Mouse (Mus musculus) kidney, embryonic 16.5 days (tissue): ENCODE results near the gene Stag1. TPM values are rescaled to one million over a fixed set of nuclear protein-coding genes. Genes with fewer than 3 reads are reported as not detected.

Experiments
- ATAC-seq: fragments of 200-750 bp; cut with Nextera tagmentation; 2 replicates; pipeline ENCODE4 v1.8.0; 2017; ENCODE audit warnings: moderate TSS enrichment; ENCODE audit not compliant: low FRiP score, low TSS enrichment
- H3K27ac ChIP-seq: fragments of 300-500 bp; sonication (generic); 2 replicates; pipeline ENCODE4 v1.5.1; 2014; ENCODE audit warnings: low read length
- H3K27me3 ChIP-seq: fragments of 300-500 bp; sonication (generic); 2 replicates; pipeline ENCODE4 v1.6.1; 2014; ENCODE audit warnings: low read length, control low read depth, mixed read lengths; ENCODE audit not compliant: insufficient read depth
- H3K36me3 ChIP-seq: fragments of 300-500 bp; sonication (generic); 2 replicates; pipeline ENCODE4 v1.6.1; 2014; ENCODE audit warnings: low read length, control low read depth, mixed read lengths; ENCODE audit not compliant: insufficient read depth
- H3K4me1 ChIP-seq: fragments of 300-500 bp; sonication (generic); 2 replicates; pipeline ENCODE4 v1.6.1; 2014; ENCODE audit warnings: low read length, control low read depth, mixed read lengths; ENCODE audit not compliant: insufficient read depth
- H3K4me2 ChIP-seq: fragments of 300-500 bp; sonication (generic); replicated peaks from 2 replicates; pipeline ENCODE4 v1.6.1; 2014; ENCODE audit warnings: low read depth, low read length
- H3K4me3 ChIP-seq: fragments of 300-500 bp; sonication (generic); 2 replicates; pipeline ENCODE4 v1.5.1; 2014; ENCODE audit warnings: mild to moderate bottlenecking, low read length
- H3K9ac ChIP-seq: fragments of 300-500 bp; sonication (generic); replicated peaks from 2 replicates; pipeline ENCODE4 v1.6.1; 2014; ENCODE audit warnings: low read length
- H3K9me3 ChIP-seq: fragments of 300-500 bp; sonication (generic); 2 replicates; pipeline ENCODE4 v1.6.1; 2016; ENCODE audit warnings: low read length, control low read depth
- WGBS: fragments of 180-500 bp; shearing (Covaris S2); extraction: QIAGEN DNeasy Blood & Tissue Kit; methylation state at CpG from one replicate; pipeline ENCODE4 v1.1.7; 2014; 5-methylcytosine and 5-hydroxymethylcytosine counted together
- polyA plus RNA-seq: library from polyadenylated mRNA; unstranded; fragments of >200 nt; fragmentation: Nextera tagmentation; extraction: Ambion mirVana; gene quantifications from 2 replicates; pipeline ENCODE4 v1.2.1, GENCODE M21; 2015

The Stag1 gene
- polyA plus RNA-seq, 1 experiment from 2014 or later = 32.1 TPM

- Histone ChIP-seq H3K4me2 (no peak overlapping the region), H3K27me3 (no peaks in the 10 kb centered on the region), H3K36me3 (peaks cover 14% of the 10 kb centered on the region; the same call in 1 of the 2 replicates), H3K27ac (no peak overlapping the region), H3K4me1 (no peaks in the 10 kb centered on the region), H3K9ac (no peak overlapping the region), H3K4me3 (no peak overlapping the region), H3K9me3 (no peaks in the 10 kb centered on the region)
- no peak for ATAC-seq
Measured at GRCm38 (mm10) chr9:100910352-100910751, 312.8 kb downstream of the Stag1 start.

DNA sequence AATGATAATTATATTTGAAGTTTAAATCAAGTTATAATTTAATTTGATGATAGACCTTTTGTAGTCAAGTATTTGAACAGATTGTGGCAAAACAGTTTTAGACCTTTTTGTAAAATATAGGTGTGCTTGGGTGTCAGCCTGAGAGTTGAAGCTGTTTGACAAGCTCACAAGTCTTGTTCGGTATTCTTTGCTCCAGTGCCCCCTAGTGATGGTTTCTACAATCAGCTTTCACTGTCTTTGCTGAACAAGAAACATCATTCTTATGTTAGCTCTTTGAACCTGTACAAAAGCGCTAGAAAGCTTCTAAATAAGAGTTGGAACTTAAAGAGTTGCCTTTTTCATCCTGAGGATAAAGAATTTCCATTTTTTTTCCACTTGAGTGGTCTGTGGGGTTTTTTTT, 319.5 kb downstream of the Stag1 start:
- ATAC-seq = no peak
- H3K4me3 ChIP-seq = no peak overlapping the region
- H3K4me2 ChIP-seq = no peak overlapping the region
- 53% methylated on average over 2 of the region's 2 CpGs for WGBS
- H3K27ac ChIP-seq = no peak overlapping the region
- no peak overlapping the region for H3K9ac ChIP-seq
- H3K27me3 ChIP-seq = no peaks in the 10 kb centered on the region
- no peaks in the 10 kb centered on the region for H3K9me3 ChIP-seq
- H3K36me3 ChIP-seq = no peaks in the 10 kb centered on the region
- H3K4me1 ChIP-seq = no peaks in the 10 kb centered on the region

DNA sequence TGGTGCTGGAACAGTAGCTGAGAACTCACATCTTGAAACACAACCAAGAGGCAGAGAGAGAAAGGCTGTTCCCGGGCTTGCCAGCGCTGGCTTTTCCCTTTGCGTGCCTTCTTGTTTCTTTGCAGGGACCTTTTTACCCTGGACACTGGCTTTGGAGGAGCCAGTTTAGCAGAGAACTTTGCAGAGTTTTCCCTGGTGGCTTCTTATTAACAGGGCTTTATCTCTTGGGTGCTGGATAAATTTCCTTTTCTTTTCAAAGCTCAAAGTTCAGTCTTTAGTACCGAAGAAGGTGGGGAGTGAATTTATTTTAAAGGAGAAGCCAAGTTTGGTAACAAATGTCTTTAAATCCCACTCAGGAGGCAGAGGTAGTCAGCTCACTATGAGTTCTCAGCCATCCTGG, 329.0 kb downstream of the Stag1 start:
- no peak overlapping the region for H3K9ac ChIP-seq
- no peak overlapping the region for H3K27ac ChIP-seq
- H3K9me3 ChIP-seq = peaks cover 8% of the 10 kb centered on the region; the same call in 1 of the 2 replicates
- no peak overlapping the region for H3K4me2 ChIP-seq
- no peaks in the 10 kb centered on the region for H3K4me1 ChIP-seq
- WGBS = 95% methylated on average over 4 of the region's 4 CpGs
- peaks cover 14% of the 10 kb centered on the region for H3K36me3 ChIP-seq
- ATAC-seq = no peak
- H3K27me3 ChIP-seq = no peaks in the 10 kb centered on the region
- no peak overlapping the region for H3K4me3 ChIP-seq

DNA sequence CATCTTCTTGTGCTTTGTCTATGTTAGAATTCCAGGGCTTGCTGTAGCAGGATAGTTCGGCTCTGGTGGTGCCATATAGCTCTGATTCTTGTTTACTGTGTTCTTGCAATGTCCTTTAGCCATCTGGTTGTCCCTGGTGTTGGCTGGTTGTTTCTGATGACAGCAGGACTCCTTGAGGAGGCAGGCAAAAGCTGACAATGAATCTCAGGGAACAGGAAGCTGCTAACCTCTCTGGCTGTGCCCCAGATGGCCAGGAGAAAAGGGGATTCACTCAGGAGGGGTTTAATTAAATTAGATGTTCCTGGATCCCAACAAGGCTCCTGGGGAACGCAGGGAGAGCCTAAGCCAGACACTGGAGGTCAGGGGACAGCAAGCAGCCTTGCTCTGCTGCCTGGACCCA, 344.4 kb downstream of the Stag1 start:
- Histone ChIP-seq H3K27ac (no peak overlapping the region), H3K4me3 (no peak overlapping the region), H3K27me3 (no peaks in the 10 kb centered on the region), H3K36me3 (peaks cover 3% of the 10 kb centered on the region), H3K9ac (no peak overlapping the region), H3K4me1 (no peaks in the 10 kb centered on the region), H3K9me3 (no peaks in the 10 kb centered on the region), H3K4me2 (no peak overlapping the region)
- WGBS = 69% methylated on average over 2 of the region's 2 CpGs
- ATAC-seq = no peak

GRCm38 (mm10) chr9:100944677-100945365, 347.2 kb downstream of the Stag1 start:
- Histone ChIP-seq H3K27ac (no peak overlapping the region), H3K27me3 (no peaks in the 10 kb centered on the region), H3K4me2 (no peak overlapping the region), H3K4me1 (no peaks in the 10 kb centered on the region), H3K4me3 (no peak overlapping the region), H3K9me3 (no peaks in the 10 kb centered on the region), H3K9ac (no peak overlapping the region), H3K36me3 (peaks cover 7% of the 10 kb centered on the region)
- 93% methylated on average over 5 of the region's 5 CpGs for WGBS
- no peak for ATAC-seq

GRCm38 (mm10) chr9:100951481-100951880, 353.9 kb downstream of the Stag1 start:
- Histone ChIP-seq H3K36me3 (peaks cover 22% of the 10 kb centered on the region), H3K4me2 (no peak overlapping the region), H3K27ac (no peak overlapping the region), H3K4me1 (no peaks in the 10 kb centered on the region), H3K27me3 (no peaks in the 10 kb centered on the region), H3K9me3 (no peaks in the 10 kb centered on the region), H3K9ac (no peak overlapping the region), H3K4me3 (no peak overlapping the region)
- WGBS = 50% methylated on average over 4 of the region's 4 CpGs
- ATAC-seq = no peak

DNA sequence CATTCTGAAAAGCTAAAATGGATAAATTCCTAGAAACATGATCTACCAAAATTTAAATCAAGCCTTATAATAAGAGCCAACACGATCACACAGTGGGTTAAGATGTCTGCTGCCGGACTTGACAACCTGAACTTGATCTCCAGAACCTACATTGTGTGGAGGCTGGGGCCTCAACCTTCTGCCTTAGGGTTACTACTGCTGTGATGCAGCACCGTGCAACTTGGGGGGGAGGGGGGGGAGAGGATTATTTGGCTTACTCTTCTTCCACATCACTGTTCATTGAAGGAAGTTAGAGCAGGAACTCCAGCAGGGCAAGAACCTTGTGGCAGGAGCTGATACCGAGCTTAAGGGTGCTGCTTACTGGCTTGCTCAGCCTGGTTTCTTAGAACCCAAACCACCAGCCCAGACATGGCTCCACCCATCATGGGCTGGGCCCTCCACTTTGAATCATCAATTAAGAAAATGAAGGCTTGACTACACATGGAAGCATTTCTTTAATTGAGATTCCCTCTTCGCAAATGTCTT, 365.4 kb downstream of the Stag1 start:
- H3K4me1 ChIP-seq = no peaks in the 10 kb centered on the region
- 78% methylated on average over 5 of the region's 5 CpGs for WGBS
- H3K9ac ChIP-seq = no peak overlapping the region
- ATAC-seq = no peak
- H3K4me2 ChIP-seq = no peak overlapping the region
- H3K36me3 ChIP-seq = peaks cover 6% of the 10 kb centered on the region; the same call in 1 of the 2 replicates
- H3K27me3 ChIP-seq = no peaks in the 10 kb centered on the region
- no peak overlapping the region for H3K4me3 ChIP-seq
- H3K9me3 ChIP-seq = no peaks in the 10 kb centered on the region
- no peak overlapping the region for H3K27ac ChIP-seq

GRCm38 (mm10) chr9:100963428-100963912, 365.9 kb downstream of the Stag1 start:
- no peak for ATAC-seq
- Histone ChIP-seq H3K4me3 (no peak overlapping the region), H3K27ac (no peak overlapping the region), H3K9me3 (no peaks in the 10 kb centered on the region), H3K4me2 (no peak overlapping the region), H3K27me3 (no peaks in the 10 kb centered on the region), H3K4me1 (no peaks in the 10 kb centered on the region), H3K36me3 (0 out of 2 replicates have a peak, but pooled peaks cover 2% of the 10 kb centered on the region), H3K9ac (no peak overlapping the region)
- WGBS = 91% methylated on average over 1 of the region's 1 CpGs

- no peak overlapping the region for H3K4me2 ChIP-seq
- H3K4me1 ChIP-seq = no peaks in the 10 kb centered on the region
- no peaks in the 10 kb centered on the region for H3K27me3 ChIP-seq
- no peak overlapping the region for H3K4me3 ChIP-seq
- no peaks in the 10 kb centered on the region for H3K9me3 ChIP-seq
- H3K36me3 ChIP-seq = 0 out of 2 replicates have a peak, but pooled peaks cover 2% of the 10 kb centered on the region
- ATAC-seq = no peak
- H3K27ac ChIP-seq = no peak overlapping the region
- H3K9ac ChIP-seq = no peak overlapping the region
- WGBS = 80% methylated on average over 4 of the region's 4 CpGs
Measured at GRCm38 (mm10) chr9:100964106-100964505, 366.5 kb downstream of the Stag1 start.

DNA sequence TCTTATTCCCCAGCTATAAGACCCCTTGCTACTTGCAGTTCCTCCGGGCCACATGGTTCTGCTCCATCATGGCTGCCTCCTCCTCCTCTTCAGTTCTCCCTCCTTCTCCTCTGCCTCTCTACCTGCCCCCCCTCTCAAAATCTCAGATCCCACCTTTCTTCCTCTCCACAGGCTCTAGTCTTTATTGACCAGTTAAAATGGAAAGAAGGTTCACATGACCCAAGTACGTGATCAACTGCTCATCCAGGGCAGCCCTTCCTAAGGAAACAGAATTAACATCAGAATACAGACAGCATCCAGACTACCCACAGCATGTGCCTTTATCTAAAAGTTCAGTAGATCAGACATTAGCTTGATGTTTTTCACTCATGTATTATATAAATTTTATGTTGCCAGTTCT, 371.9 kb downstream of the Stag1 start:
- WGBS = 84% methylated on average over 2 of the region's 2 CpGs
- Histone ChIP-seq H3K27ac (no peak overlapping the region), H3K9me3 (no peaks in the 10 kb centered on the region), H3K36me3 (no peaks in the 10 kb centered on the region), H3K27me3 (no peaks in the 10 kb centered on the region), H3K4me1 (no peaks in the 10 kb centered on the region), H3K4me3 (no peak overlapping the region), H3K9ac (no peak overlapping the region), H3K4me2 (no peak overlapping the region)
- ATAC-seq = no peak
